Mouse (Mus musculus) heart, adult 9 months (tissue): ENCODE results near the gene Rcl1.

Experiments used
- DNase-seq, 2 experiments: peaks; one replicate each; pipeline ENCODE4 v3.0.0; 2022; ENCODE audit warnings: low spot score in 2 of 2

Gene Rcl1

DNA sequence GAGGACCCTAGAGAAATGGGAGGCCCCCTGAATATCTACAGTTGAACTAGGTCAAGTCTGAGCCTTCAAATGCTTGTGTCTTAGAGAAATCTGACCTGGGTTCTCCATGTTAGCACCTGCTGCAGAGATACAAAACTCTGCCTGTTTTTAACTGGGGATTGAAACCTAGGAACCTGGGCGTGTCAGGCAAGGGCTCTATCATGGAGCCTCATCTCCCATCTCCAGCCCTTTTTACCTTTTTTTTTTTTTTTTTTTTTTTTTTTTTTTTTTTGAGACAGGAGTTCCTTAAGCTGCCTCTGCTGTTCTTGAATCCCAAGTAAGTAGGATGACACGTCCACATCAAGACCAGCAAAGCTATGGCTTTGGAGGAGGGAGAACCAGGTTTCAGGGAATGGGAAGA is 50.3 kb downstream of the Rcl1 start:
- no peak for DNase-seq

DNA sequence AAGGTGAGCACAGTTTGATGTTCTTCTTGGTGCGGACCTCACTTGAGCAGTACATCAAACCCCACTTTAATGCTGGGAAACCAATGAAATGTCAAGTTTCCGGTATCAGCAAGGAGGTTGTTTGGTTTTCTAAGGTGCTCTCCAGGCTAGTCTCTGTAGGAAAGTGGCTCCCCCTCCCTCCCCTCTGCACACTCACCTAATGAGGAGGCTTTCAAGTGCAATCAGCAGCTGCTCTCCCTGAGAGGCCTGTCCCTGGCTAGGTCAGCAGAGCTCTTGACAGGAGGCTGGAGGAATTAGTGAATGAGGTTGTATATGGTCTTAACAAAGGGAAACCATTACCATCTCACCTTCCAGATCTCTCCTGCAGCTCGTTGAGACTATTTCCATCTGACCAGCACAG is 54.4 kb downstream of the Rcl1 start:
- DNase-seq = no peak

DNA sequence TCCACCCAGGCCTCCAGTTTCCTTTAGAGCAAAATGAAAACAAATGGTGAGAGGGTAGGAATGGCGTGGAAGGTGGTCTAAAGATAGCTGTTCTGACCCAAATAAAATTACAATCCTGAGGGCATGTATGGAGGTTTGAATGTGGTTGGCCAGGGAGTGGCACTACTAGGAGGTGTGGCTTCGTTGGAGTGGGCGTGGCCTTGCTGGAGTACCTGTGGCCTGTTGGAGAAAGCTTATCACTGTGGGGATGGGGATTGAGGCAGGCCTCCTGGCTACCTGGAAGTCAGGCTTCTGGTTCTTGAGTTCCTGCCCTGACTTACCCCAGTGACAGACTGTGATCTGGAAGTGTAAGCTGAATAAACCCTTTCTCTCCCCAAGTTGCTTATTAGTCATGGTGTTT is 55.2 kb downstream of the Rcl1 start:
- DNase-seq = no peak

DNA sequence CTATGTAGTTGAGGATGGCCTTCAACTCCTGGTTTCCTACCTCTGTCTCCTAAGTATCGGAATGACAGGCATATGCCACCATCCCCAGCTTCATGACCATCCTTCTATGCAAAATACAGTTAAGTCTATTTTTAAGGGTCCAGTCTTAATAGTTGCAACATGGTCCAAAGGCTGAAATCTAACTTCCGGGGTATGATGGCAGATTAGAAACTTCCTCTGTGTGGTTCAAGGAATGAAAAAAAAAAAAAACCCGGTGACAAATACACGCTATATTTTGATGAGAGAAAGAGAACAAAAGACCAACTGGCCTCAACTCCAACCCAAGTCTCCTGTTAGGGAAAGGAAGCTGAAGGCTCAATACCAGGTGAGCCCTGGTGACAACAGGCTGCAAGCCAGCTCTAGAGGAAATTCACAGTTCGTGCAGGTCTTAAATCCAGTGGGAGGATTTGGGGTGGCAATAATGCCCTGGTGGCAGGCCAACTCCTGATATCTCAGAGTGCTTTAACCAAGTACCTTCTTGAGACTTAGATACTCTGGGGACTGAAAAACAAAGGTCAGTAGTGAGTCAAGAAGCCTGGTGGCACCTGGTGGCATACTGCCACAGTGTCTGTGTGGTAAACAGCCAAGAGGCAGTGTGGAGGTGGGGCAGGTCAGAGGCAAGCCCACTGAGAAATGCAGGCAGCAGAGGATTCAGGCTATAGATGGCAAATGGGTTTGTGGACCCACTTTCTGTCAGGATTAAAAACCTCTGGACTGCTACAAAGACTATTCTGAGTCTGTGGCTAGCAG is 56.7 kb downstream of the Rcl1 start:
- no peak for DNase-seq

DNA sequence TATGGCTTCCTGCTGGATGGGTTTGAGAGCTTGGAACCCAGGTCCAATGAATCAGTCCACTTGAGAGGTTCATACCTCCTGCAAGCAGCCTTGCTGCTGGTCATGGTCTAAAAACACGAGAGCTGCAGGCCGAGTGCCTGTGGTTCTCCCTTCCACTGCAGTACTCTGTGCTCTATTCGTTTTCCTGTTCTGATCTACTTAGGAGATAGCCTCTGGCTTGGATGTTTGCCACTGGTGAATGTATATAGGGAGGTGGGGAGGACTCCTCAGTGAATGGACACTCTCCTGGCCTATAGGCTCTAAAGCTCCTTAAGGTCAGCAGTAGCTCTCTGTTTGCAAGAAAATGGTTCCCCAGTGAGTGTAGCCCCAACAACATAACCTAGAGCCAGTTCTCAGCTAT is 57.3 kb downstream of the Rcl1 start:
- no peak for DNase-seq

DNA sequence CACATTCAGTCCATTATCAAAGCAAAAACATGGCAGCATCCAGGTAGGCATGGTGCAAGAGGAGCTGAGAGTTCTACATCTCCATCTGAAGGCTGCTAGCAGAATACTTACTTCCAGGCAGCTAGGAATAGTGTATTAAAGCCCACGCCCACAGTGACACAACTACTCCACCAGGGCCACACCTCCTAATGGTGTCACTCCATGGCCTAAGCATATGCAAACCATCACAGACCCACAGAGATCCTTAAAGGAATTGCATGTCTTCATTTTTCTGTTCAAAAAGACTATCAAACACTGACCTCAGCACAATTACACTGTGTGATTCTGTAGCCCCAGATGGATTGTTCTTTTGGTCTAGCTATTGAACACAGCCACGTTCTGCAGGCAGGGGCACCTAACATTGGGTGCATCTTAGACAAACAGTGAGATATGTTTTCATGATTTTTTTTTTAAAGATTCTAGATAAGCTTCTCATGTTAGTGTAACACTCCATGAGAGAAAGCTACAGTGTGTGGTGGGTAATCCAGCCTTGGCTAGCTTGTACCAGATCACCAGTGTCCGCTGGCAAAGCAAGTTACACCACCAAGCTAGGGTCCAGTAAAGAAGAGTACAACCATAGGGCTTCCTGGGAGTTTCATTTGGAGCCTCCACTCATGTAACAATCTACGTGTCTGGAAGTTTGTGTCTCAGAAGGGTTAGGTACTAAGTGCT is 62.8 kb downstream of the Rcl1 start:
- no peak for DNase-seq

DNA sequence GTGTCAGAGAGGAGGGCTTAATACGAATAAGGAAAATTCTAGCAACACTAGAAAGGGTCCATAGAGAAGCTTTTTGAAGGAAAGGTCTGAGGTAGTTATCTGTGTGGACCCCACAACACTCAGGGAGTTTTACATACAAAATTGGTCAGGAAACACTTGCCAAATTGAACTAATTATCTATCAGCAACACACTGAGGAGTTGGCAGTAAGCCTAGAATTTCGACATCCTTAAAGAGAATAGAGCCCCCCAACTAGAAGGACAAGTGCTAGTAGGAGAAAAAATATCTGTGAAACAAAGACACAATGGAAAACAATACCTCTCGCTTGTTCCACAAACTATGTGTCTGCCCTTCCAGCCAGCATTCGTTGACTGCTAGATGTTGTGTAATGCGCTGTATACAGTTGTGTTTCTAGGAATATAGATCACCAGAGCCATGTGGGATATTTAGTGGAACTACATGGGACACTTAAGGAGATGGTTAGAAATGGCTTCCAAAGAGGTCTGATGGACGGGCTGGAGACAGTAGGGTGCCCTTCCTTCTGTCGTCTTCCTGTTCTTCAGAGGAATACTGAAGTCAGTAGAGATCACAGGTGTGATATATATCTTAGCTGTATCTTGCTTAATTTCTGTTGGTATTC is 63.5 kb downstream of the Rcl1 start:
- no peak for DNase-seq

DNA sequence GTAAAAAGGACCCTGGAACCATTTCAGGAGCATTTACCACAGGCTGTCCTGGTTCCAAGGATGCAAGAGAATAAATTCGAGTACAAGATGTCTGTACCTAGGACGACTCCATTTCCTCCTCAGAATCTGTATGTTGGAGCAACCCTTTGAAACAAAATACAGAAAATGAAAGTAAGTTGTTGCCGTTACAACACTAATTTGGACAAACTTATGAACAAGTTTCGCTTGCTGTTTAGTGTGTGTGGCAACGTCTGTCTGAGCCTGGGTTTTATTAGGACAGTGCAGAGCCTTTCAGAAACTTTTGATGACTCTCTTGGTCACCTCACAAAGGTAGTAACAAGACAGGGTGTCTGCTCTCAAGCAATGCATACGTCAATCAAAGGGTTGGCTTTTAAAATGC is 66.8 kb downstream of the Rcl1 start:
- no peak for DNase-seq

DNA sequence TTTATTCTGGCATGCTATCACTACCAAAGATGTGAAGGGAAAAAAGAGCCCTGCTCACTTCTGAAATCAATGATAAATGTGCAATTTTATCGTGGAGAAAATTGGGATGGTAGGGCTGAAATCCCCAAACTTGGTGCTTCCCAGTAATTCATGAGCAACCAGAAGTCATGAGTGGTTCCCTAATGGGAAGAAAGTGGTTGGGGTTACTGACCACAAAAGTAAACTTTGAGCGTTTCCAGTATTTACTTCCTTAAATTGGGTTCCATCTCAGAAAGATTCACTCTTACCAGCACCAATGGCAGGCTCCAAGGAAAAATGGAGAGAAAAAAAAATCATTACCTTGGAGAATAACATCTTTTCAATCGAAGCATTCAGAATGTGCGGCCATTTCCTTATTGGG is 79.2 kb downstream of the Rcl1 start:
- no peak for DNase-seq

DNA sequence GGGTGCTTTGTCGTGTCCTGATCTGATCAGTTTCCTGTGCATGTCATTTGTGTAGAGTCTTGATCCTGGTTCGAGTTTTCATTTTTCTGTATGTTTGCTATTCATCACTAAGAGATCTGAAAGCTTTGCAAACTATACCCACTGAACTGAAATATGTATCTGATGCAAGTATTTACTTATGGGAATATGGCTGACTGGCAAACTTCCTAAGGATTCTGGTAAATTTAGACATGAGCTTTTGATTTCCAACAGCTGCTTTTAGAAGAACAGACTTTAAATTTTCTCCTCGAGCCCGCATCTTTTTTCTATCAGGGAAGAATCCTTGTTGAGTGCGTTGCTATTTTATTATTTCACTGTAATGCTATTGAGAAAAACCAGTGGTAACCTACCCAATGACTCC is 81.0 kb downstream of the Rcl1 start:
- DNase-seq = no peak

DNA sequence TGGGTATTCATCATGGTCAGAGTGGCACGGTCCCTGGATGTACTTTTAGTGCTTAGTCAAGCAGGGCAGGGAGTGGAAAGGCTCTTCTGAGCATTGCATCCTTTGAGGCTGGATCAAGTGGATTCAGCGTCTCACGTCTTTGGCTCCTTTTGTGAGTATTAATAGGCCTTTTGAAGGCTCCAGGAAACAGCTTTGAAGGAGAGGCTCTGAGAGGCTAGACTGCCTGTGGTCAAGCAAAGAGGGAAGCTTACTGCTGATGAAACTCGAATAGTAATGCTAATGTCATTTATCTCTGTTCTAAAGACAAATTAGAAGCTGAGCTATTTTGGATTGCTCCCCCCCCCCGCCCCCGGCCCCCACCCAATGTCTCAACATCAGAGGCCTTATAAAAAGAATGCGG is 83.9 kb downstream of the Rcl1 start:
- DNase-seq = no peak

DNA sequence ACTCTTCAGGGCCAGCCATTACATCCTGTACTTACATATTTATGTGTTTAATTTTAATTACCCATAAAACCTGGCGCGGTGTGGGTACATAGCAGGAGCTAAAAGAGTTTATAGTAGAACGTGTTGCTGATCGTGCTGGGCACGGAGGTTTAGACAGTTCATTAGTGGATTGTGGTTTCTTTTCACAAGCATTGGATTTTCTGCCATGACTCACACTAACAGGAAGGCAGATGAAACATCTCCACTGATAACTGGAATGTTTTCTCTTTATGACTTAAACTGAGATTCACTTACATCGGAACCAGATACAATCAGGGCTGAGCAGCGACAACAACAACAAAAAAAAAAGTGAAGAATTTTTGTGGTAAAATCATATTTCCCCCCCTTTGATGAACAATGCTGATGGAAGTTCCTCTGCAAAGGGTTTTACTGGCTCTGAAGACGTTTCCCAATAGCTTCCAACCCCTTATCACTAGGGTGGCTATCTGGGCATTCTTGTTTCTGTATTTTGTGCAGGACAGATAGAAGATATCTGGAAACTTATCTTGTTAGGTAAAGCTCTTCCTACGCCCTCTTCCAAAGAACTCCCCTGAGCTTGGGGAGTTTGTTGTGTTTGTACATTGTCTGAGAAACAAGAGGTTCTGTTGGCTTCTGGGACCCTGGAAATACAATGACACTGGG is 84.5 kb downstream of the Rcl1 start:
- DNase-seq = no peak

DNA sequence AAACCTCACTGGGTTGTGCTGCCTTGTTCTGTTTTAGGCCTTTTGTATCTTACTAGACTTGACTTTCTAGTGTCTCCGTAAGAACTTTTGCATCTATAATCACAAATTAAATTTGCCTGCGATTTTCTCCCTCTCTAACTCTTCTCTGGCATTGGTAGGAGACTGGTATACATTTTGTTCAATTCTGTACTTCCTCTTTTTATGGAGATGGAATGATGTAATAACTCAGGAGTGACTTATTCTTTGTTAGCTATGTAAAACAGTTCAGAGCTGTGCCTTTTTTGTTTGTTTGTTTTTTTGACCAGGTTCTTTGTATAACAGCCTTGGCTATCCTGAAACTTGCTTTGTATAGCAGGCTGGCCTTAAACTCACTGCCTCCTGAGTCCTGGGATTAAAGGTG is 87.7 kb downstream of the Rcl1 start:
- DNase-seq = no peak
